Mouse (Mus musculus): ENCODE results near the gene Dsn1. TPM values are rescaled to one million over a fixed set of nuclear protein-coding genes. Genes with fewer than 3 reads are reported as not detected.

Gene Dsn1
- total RNA-seq (2014; fragmentation: Nextera tagmentation) (17.8 and 23.9 TPM in 2 replicates), total RNA-seq (2017) (36.9 and 50.6 TPM in 2 replicates)

DNA sequence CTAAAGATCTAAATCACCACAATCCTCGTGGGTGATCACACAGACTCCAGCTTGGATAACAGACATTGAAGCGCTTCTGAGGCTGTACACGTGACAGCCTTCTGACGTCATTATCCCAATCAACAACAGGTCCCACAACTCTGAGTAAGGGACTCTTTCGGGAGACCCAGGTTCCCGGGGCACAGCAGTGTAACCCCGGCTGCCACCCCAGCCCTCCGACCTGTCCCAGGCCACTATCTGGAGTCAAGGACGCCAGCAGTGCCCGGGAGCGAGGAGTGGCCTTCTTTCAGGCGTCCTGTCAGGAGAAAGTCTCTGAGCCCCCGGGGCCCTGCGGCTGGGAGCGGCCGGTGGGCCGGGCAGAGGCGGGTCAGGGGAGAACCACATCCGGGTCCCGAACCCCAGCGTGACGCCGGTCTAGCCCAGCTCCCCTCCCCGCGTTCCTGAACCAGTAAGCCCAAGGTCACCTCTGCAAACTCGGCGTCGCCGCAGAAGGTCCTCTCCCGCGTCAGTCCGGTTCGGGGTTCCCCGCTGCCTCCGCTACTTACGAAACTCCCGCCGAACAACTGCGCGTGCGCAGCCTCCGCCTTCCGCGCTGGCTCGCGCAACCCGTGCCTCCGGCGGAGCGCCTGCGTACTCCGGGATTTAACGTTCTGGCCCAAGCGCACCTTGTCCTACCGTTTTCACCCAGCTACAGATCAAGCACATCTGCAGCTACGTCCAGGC is at the start of gene Dsn1:
Gene Dsn1, minus strand, starts transcription at position 644 of the 723 bp plus-strand sequence.
- peak; percentile 80 for ATAC-seq (replicated peaks; ENCODE audit: poor library complexity, severe bottlenecking)

DNA sequence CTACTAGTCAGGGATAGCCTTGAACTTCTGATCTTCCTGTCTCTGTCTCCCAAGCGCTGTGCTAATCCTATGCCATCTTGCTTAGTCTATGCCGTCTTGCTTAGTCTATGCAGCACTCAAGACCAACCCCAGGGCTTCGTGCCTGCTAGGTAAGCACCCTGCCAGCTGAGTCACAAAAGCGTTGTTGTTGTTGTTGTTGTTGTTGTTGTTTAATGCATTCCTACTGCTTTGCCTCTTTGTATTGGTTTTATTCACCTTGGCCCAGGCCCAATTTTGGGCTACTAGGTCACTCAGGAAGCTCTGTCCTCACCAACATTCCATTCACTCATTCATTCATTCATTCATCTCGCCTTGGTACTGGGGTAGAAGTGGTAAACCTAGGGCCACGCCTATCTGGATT is 48.8 kb upstream of the Dsn1 start:
- no peak for ATAC-seq (replicated peaks; ENCODE audit: poor library complexity, severe bottlenecking)

DNA sequence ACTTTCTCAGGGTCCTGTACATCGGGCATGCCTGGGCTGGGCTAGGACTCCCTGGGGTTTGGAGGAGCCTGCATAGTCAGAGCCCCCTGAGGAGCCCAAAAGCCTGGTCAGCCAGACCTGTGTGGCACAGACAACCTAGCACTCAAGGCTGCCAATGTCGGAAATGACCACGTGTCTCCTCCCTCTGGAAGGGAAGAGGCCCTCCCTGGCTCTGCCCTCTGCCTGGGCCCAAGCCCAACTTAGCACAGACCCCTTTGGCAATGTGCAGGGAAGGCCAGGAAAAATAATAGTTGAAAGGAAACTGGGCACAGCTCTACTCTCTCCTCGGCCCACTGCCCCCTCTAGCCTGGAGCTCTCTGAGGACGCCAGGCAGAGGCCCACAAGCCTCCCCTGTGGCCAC is 47.9 kb upstream of the Dsn1 start:
- ATAC-seq (replicated peaks; ENCODE audit: poor library complexity, severe bottlenecking) = no peak

DNA sequence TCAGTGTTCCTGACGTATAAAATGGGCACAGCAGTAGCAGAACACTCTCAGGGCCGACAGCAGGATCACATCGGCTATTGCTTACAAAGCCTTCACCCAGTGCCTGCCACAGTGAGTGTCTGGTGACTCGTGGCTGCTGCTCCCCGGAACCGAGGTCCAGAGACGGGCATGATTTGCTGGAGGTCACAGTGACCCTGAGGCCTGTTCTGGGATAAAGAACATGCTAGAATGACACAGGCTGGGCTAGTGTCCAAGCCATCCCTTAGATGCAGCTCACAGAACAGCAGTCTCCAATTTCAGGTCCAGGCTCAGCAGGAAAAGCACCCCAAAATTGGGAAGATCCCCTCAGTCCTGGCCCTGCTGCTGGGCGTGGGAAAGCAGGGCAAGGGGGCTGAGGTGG is 47.3 kb upstream of the Dsn1 start:
- ATAC-seq (replicated peaks; ENCODE audit: poor library complexity, severe bottlenecking) = no peak

DNA sequence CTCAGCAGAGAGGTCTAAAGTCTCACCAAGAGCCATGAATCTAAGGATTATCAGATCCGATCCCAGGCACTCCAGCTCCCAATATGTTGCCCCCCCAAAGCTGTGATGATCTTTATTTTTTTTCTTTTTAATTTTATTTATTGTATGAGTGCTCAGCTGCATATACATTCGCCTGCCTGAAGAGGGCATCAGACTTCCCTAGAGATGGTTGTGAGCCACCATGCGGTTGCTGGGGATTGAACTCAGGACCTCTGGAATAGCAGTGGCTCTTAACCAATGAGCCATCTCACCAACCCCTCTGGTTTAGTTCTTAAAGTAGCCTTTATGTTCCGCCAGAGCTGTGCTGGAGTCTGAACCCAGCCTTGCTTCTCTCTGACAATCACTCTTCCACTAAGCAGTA is 46.8 kb upstream of the Dsn1 start:
- ATAC-seq (replicated peaks; ENCODE audit: poor library complexity, severe bottlenecking) = 0 out of 2 replicates have a peak, but pooled peaks have one; percentile 29

DNA sequence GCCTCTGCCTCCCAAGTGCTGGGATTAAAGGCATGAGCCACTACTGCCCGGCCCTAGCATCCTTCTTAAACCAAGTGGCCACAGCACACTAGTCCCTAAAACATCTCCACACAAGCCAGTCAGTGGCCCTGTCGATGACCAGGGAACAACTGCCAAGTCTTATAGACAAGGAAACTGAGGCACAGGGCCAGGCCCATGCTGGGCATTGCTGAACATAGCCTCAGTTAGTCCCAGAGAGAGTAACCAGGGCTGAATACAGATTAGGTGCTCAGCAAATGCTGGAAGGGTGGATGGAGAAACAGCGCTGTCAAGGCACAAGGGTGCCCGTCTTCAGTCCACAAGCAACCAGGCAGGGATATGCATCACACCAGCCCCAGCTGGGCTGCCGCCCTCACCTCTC is 46.2 kb upstream of the Dsn1 start:
- ATAC-seq (replicated peaks; ENCODE audit: poor library complexity, severe bottlenecking) = no peak

DNA sequence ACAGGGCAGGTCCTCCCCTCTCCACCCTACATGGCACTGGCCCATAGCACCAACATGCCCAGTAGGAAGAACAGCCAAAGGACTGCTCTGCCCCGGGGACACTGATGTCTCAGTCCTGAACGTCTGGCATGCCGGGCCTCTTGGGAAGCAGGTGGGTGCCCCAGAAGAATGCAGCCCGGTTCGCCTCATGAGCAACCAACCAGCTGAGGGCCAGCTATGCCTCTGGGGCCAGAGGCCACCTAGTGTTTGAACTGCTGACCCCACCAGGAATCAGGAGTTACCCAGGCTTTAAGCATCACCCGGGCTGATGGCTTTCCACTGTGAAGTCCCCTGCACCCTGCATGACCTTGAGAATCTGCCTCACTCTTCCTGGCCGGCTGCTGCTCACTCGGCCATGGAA is 45.5 kb upstream of the Dsn1 start:
- ATAC-seq (replicated peaks; ENCODE audit: poor library complexity, severe bottlenecking) = no peak

DNA sequence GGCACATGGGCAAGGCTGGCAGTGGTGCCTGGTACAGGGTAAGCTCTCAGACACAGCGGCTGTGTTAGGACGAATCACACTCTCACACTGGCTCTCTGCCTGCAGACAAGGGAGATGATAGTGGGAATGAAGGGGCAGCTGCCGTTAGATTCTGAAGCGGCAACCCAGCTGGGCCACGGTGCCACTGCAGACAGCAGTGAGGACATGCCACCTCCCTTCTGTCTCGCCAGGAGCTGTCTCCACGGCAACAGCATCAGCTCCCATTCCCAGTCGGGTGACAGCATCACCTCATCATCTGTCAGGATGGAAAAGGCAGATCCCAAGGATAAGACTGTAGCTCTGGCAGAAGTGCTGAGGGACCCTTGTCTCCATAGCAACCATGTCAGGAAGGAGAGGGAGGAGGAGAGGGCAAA is 42.9 kb upstream of the Dsn1 start:
- no peak for ATAC-seq (replicated peaks; ENCODE audit: poor library complexity, severe bottlenecking)

DNA sequence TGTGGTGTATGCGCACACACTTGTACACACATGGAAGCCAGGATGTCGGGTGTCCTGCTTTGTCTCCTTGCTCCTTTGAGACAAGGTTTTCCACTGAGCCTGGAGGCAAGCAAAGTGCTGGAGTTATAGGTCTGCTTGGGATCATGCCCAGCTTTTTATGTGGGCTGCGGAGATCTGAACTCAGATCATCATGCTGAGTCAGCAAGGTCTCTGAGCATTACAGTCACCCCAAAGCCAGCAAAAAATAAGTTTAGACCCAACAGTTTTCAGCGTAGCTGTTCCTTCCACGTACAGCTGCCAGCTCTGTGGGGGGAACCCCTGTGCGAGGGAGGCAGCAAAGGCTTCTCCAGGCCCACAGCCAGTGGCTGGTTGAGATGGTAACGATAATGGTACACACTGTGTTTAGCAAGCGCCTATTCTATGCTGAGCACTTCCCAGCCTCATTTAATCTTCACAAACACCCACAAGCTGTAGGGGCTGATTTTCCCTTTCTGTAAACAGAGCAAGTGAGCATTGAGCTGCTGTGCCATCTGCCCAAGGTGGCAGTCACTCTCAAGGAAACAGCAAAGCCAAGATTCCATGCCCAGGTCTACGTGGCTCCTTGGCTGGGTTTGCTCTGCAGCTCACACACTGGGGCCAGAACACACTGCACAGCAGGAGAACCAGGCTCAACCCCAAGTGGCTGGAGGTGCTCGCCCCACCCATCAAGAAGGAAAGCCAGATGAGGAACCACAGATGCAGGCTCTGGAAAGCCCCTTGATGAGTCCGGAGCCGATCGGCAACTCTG is 41.6 kb upstream of the Dsn1 start:
- ATAC-seq (replicated peaks; ENCODE audit: poor library complexity, severe bottlenecking) = no peak

DNA sequence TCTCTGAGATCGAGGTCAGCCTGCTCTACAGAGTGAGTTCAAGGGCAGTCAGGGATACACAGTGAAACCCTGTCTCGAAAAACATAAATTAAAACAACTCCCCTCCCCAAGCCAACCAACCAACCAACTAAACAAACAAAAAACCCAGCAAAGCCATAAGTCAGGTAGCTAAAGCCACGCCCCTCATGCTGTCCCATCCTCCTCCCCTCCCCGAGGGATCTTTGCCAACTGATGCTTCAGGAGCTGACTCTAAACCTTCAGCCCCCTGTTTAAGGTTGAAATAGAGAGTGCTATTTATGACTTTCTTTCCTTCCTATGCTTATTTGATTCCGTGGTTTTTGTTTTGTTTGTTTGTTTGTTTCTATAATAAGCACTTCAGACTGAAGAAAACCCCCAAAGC is 40.0 kb upstream of the Dsn1 start:
- no peak for ATAC-seq (replicated peaks; ENCODE audit: poor library complexity, severe bottlenecking)

DNA sequence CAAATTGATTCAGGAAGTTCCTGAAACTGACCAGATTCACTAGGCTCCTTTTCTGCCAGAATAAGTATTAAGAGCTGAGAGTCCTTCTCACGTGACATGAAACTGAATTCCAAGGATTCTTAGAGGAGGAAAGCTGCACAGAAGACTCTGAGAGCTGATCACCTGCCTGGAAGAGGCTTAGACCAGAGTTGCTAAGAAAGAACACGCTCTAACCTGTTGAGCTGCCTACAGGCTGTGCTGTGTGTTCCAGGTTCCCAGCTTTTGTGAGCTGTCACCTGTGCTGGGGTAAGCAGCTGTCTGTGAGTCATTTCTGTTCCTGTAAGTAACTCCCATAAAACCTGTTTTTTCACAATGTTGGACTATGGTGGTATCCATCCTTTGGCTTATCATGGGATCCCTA is 39.0 kb upstream of the Dsn1 start:
- ATAC-seq (replicated peaks; ENCODE audit: poor library complexity, severe bottlenecking) = no peak

DNA sequence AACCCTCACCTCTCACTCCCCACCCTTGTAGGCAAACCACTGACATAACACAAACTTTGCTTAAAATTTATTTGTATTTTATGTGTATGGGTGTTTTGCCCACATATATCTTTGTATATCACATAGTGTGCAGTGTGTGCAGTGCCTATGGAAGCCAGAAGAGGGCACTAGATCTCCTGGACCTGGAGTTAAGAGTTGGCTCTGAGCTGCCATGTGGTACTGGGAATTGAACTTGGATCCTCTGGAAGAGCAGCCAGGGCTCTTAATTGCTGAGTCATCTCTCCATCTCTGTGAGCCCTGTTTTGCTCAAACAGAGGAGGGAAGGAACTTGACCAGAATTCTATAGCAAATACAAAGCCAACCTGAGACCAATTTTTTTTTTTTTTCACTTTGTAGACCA is 37.0 kb upstream of the Dsn1 start:
- ATAC-seq (replicated peaks; ENCODE audit: poor library complexity, severe bottlenecking) = peak; percentile 37; the same call in 1 of the 2 replicates

DNA sequence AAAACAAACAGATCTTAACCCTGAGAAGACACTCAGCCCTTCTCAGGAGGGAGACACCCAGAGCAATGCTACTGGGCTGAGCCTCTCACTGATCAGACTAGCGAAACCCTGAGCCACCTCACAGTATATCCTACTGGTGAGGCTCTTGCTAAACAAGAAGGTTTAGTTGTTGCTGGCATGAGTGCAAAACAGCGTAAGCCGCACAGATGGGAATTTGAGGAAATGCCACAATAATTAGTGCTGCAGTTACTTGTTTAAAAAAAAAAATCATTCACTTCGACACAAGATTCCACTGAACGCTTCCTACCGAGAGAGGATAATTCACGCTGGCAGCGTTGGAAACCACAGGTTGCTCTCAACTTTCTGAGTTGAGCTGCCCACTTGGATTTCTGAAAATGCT is 36.6 kb upstream of the Dsn1 start:
- ATAC-seq (replicated peaks; ENCODE audit: poor library complexity, severe bottlenecking) = no peak

DNA sequence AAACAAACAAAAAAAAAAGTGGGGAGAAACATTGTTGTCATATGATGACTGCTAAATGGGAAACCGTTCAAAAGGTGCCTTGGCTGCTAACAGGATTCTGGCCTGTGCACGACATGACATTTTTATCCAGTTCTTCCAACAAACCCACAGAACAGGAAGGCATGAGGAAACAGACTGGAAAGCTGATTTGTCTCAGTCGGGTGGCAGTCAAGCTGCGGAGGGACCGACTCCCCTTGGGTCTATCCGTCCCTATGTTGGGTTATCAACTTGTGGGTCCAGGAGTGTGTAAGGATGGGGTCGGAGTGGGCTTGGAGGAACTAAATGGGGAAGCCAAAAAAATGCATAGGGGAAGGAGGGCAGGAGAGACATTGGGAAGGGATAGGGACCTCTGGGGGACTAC is 34.5 kb upstream of the Dsn1 start:
- no peak for ATAC-seq (replicated peaks; ENCODE audit: poor library complexity, severe bottlenecking)

DNA sequence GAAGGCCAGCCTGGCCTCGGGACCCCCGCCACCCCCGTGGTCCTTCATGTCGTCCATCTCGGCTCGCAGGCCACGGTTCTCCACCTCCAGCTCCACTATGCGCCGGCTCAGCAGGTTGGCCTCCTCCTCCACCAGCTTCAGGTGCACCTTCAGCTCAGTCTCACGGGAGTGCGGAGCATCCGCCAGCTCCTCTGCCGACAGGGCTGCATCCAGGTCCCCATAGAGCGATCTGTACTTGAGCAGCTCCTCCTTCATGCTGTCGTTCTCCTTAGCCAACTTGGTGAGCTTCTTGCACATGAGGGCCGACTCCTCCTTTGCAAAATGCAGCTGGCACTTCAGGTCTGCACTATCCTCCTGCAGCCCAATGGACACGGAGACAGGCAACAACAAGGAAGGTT is 33.7 kb upstream of the Dsn1 start:
- no peak for ATAC-seq (replicated peaks; ENCODE audit: poor library complexity, severe bottlenecking)

DNA sequence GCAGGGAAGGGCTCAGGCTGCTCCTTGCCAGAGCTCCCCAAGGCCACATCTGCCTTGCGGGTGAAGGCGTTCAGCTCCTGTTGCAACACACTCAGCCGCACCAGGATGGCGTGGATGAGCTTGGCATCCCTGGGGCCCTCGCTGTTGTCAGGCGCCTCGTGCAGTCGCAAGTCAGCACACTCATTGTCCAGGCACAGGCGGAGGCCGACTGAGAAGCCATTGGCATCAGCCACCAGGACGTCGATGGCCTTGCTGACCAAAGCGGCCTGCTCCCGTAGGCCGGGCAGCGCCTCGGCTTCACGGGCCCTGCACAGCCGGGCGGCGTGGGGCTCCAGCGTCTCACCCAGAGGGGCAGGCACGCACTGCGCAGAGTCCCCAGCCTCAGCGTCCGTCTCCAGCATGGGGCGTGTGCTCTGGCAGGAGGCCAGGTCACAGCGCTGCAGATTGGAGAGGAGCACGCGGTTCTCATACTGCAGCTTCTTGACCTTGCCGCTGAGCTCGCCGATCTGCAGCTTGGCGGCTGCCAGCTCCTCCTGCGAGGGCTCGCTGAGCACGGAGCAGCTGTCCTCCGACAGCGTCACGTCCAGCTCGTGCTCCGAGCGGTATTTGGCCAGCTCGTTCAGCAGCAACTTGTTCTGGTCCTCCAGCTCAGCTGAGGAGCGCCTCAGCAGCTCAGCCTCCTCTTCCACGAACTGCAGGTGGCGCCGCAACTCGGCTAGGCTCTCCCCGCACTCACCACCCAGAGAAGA is 33.1 kb upstream of the Dsn1 start:
- no peak for ATAC-seq (replicated peaks; ENCODE audit: poor library complexity, severe bottlenecking)

DNA sequence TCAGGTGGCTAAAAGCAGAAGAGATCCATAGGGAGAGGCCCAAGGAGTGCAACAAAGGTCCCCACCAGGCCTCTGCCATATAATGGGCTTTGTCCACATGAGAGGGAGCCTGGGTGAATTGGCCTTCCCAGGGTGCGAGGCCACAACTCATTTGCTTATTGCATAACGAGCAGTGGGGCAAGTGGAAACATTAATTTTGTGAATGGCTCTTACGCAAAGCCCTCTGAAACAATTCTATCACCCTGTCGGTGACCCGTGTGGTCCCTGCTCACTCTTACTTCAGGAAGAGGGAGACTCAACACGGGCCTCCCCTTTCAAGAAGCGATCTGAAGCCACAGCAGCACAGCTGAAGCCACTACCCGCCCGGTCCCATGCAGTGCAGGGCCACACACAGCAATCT is 30.3 kb upstream of the Dsn1 start:
- ATAC-seq (replicated peaks; ENCODE audit: poor library complexity, severe bottlenecking) = peak; percentile 83

DNA sequence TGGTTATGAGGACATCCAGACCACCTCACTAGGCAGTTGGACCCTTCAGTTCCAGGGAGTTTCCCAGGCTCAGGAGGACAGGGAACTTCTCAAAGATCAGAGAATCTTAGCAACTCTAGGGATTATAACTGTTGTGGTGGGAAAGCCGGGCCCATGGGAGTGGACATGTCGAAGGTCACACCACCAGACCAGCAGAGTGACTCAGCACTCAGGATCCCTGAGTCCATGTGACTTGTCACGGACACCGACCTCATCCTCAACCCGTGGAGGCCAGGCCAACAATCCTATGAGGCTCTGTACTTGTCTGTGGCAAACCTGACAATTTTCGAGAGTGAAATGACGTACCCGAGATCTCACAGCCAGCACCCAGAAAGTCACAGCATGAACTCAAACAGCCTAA is 29.4 kb upstream of the Dsn1 start:
- no peak for ATAC-seq (replicated peaks; ENCODE audit: poor library complexity, severe bottlenecking)

DNA sequence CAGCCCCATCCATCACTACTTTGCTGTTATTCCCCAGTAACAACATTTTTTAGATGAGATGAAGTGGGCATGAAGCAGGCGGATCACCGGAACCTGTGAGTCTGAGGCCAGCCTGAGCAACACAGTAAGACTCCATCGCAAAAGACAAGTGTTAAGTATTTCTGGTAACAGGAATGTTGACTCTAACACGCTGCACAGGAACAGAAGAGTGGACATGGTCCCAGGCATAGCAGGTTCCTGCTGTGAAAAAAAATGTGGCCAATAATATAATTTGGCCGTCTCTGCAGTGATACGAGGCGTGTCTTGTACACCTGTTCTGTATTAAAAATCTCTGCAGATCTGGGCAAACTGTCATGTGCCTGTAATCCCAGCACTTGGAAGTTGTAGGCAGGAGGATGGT is 28.4 kb upstream of the Dsn1 start:
- no peak for ATAC-seq (replicated peaks; ENCODE audit: poor library complexity, severe bottlenecking)

DNA sequence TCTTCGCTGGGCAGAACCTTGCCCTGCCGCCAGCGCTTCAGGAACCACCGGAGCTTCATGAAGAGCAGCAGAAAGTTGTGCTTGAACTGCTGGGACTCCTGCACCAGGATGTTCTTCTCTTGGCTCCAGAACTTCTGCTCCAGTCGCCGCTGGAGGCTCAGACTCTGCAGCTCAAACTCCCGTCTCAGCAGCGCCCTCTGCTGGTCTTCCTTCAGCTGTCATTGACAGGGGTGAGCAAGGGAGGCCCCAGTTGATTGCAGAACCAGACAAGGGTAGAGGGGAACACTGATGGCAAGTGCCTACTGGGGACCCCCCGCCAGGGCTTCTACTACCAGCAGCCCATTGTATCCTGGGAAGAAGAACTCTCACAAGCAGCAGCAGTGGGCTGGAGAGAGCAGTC is 23.9 kb upstream of the Dsn1 start:
- peak; percentile 75 for ATAC-seq (replicated peaks; ENCODE audit: poor library complexity, severe bottlenecking)

DNA sequence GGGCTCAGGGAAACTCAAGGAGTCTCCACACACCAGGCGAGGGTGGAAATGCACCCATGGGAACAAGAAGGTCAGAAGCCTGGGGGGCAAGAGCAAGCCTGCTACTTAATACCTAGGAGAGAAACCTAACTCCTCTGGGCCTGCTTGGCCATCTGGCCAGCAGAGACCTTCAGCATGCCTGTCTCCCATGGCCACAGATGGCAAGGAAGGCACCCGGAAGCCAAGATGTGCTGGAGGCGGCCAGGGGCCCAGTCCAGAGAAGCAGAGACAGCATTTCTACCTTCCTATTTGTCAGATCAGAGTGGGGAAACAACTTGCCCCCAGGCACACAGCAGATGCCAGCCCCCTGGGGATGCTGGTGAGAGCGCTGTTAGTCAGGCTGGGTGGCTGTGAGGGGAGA is 21.3 kb upstream of the Dsn1 start:
- ATAC-seq (replicated peaks; ENCODE audit: poor library complexity, severe bottlenecking) = no peak

Data from granulocyte monocyte progenitor cell, adult 5-6 weeks (primary cell).